11 mouse cellular contexts compared by ENCODE assay signal in the genomic region with DNA sequence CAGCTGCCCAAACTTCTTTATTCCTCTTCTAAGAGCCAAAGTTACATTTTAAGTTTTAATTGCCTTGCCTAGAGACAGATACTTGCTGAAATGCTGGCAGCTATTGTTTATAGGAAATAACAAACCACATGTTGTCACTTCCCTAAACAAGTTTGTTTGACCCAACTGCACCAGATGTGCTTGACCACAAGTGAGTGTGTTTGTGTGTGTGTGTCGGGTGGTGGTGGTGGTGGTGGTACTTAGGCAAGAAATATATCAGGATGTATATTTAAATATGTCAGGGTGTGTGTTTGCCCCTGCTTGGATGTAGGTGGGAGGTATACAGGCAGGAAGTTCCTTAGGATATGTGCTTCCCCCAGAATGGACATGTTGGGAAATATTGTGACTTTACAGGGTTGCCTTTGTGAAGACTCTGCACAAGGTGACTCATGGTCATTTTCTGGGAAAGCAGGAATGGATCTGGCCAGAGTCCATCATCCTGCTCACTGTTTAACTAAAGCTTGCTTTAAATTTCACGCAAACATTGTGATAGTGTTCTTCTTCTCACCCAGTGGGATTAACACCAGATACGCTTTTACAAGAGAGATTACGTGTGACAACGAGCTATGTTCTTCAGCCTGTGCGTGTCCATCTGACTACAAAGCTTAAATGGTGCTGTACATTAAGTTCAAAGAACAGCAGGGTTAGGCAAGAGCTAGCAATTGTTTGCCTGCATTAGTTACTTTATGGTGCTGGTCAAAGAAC. TPM values are rescaled to one million over a fixed set of nuclear protein-coding genes. Genes with fewer than 3 reads are reported as not detected.
A peak's percentile ranks its signal among the peaks of the same experiment; 100 is the strongest.
DNase-seq lines count a peak whose midpoint lies in the region; ATAC-seq and TF ChIP-seq lines count a peak whose summit lies in the region.
"Had no signal": no experiment of that assay in that cellular context is flagged by ENCODE, and none has a peak within 500 bp of the region (broad histone marks: within the 10 kb centered on the region; RNA-seq: fewer than 3 reads in every experiment).

No protein-coding gene starts in this region.

- peak overlapping the region; percentile 52 for H3K4me2 ChIP-seq in kidney, postnatal 0 days (ENCODE audit: low read length)
- peak overlapping the region; percentile 58 for H3K4me2 ChIP-seq in forebrain, embryonic 16.5 days (ENCODE audit: low read length)
- no peak overlapping the region for H3K4me2 ChIP-seq in liver, embryonic 16.5 days (ENCODE audit: low read depth, low read length)

- H3K9ac ChIP-seq in kidney, postnatal 0 days (ENCODE audit: low read depth, low read length), result no peak overlapping the region
- H3K9ac ChIP-seq in forebrain, embryonic 16.5 days (replicated peaks; ENCODE audit: low read depth, low read length), result peak overlapping the region; percentile 46; the same call in 1 of the 2 replicates
- H3K9ac ChIP-seq in liver, embryonic 16.5 days (ENCODE audit: low read depth, low read length), result no peak overlapping the region

- 0 out of 2 replicates have a peak, but pooled peaks cover 5% of the 10 kb centered on the region for H3K4me1 ChIP-seq in kidney, postnatal 0 days (replicated peaks; ENCODE audit: insufficient read depth, low read length)
- peaks cover 28% of the 10 kb centered on the region for H3K4me1 ChIP-seq in forebrain, embryonic 16.5 days (replicated peaks; ENCODE audit: control insufficient read depth, insufficient read depth, low read length)
- H3K4me1 ChIP-seq in liver, embryonic 16.5 days (ENCODE audit: control insufficient read depth, low read depth, low read length), result no peaks in the 10 kb centered on the region
- H3K4me1 ChIP-seq: megakaryocyte, embryonic 14.5 days had no signal

- intact Hi-C loops in left cerebral cortex, postnatal 10 days (cut with DNase I), result loop anchor here (2.0 kb wide), 1 partner anchor 98 kb away; no protein-coding TSS in a partner anchor

- no peaks in the 10 kb centered on the region for H3K9me3 ChIP-seq in kidney, postnatal 0 days (replicated peaks; ENCODE audit: low read length)
- H3K9me3 ChIP-seq in forebrain, embryonic 16.5 days (ENCODE audit: control insufficient read depth, low read length), result no peaks in the 10 kb centered on the region
- no peaks in the 10 kb centered on the region for H3K9me3 ChIP-seq in liver, embryonic 16.5 days (replicated peaks; ENCODE audit: control insufficient read depth, low read length)
- H3K9me3 ChIP-seq: heart, embryonic 15.5 days; megakaryocyte, embryonic 14.5 days had no signal

- H3K27me3 ChIP-seq in kidney, postnatal 0 days (ENCODE audit: insufficient read depth, low read length), result no peaks in the 10 kb centered on the region
- no peaks in the 10 kb centered on the region for H3K27me3 ChIP-seq in forebrain, embryonic 16.5 days (replicated peaks; ENCODE audit: control insufficient read depth, insufficient read depth, low read length)
- no peaks in the 10 kb centered on the region for H3K27me3 ChIP-seq in liver, embryonic 16.5 days (ENCODE audit: control insufficient read depth, insufficient read depth, low read depth, low read length)
- H3K27me3 ChIP-seq: heart, embryonic 15.5 days; megakaryocyte, embryonic 14.5 days had no signal

- H3K36me3 ChIP-seq in kidney, postnatal 0 days (ENCODE audit: insufficient read depth, low read length), result no peaks in the 10 kb centered on the region
- H3K36me3 ChIP-seq in forebrain, embryonic 16.5 days (ENCODE audit: control insufficient read depth, insufficient read depth), result no peaks in the 10 kb centered on the region
- H3K36me3 ChIP-seq in liver, embryonic 16.5 days (ENCODE audit: control insufficient read depth, insufficient read depth), result no peaks in the 10 kb centered on the region
- H3K36me3 ChIP-seq: heart, embryonic 15.5 days had no signal

- H3K27ac ChIP-seq in kidney, postnatal 0 days, result no peak overlapping the region
- peak overlapping the region; percentile 82; the same call in 1 of the 2 replicates for H3K27ac ChIP-seq in forebrain, embryonic 16.5 days (ENCODE audit: low read length)
- 0 out of 2 replicates have a peak overlapping the region, but pooled peaks have one; percentile 2 for H3K27ac ChIP-seq in liver, embryonic 16.5 days (ENCODE audit: low read length)
- H3K27ac ChIP-seq: heart, embryonic 15.5 days had no signal

- WGBS in kidney, postnatal 0 days, result 60% methylated on average over 6 of the region's 6 CpGs
- WGBS in forebrain, embryonic 16.5 days, result 44% methylated on average over 6 of the region's 6 CpGs
- 50% methylated on average over 6 of the region's 6 CpGs for WGBS in liver, embryonic 16.5 days (ENCODE audit: insufficient replicate concordance)

- TF ChIP-seq CTCF in kidney, postnatal 0 days (IDR thresholded peaks at IDR 0.05; ENCODE audit: low read depth), result no peak

- ATAC-seq in kidney, postnatal 0 days (replicated peaks; ENCODE audit: low FRiP score, low read depth), result peak; percentile 40; the same call in 1 of the 2 replicates
- peak; percentile 65 for ATAC-seq in common myeloid progenitor, adult 5-6 weeks (replicated peaks; ENCODE audit: low read depth, poor library complexity, severe bottlenecking)
- no peak; the same call in 1 of the 2 replicates for ATAC-seq in forebrain, embryonic 16.5 days
- peak; percentile 52 for ATAC-seq in liver, embryonic 16.5 days (ENCODE audit: low read depth)

- no peak overlapping the region for H3K4me3 ChIP-seq in kidney, postnatal 0 days (replicated peaks; ENCODE audit: low read depth, low read length)
- no peak overlapping the region for H3K4me3 ChIP-seq in forebrain, embryonic 16.5 days (replicated peaks; ENCODE audit: low read length)
- no peak overlapping the region for H3K4me3 ChIP-seq in liver, embryonic 16.5 days (ENCODE audit: low read depth, low read length)
- H3K4me3 ChIP-seq: megakaryocyte, embryonic 14.5 days had no signal

- DNase-seq in kidney, postnatal 0 days (ENCODE audit: low spot score), result no peak
- DNase-seq in kidney, adult 18-20 months, result no peak
- DNase-seq in ovary, postnatal 14 days (ENCODE audit: low spot score), result no peak
- no peak for DNase-seq in kidney, postnatal 4 days
- DNase-seq in left cerebral cortex, postnatal 10 days (ENCODE audit: extremely low spot score in 1 of 2, low spot score in 2 of 2), result no peak

RNA-seq across cellular contexts. Expression of a gene that starts 32.2 kb away (rescaled TPM):
- polyA plus RNA-seq in kidney, postnatal 0 days (2015; fragmentation: Nextera tagmentation; extraction: Ambion mirVana), result 254 and 281 TPM in 2 replicates
- total RNA-seq in common myeloid progenitor, adult 5-6 weeks (2017), result 89.4 and 98.8 TPM in 2 replicates
- 33.0 and 38.8 TPM in 2 replicates for polyA plus RNA-seq in forebrain, embryonic 16.5 days (2015; fragmentation: Nextera tagmentation; extraction: Ambion mirVana)
- polyA plus RNA-seq in liver, embryonic 16.5 days (2015; fragmentation: Nextera tagmentation; extraction: Ambion mirVana), result 175 and 181 TPM in 2 replicates
- 10 to 100 TPM; 28.5 to 29.4 TPM for total RNA-seq in left cerebral cortex, postnatal 10 days (2021)

RNA-seq across cellular contexts. Expression of a gene that starts 49.9 kb away (rescaled TPM):
- 0.93 and 1.0 TPM in 2 replicates for polyA plus RNA-seq in kidney, postnatal 0 days (2015; fragmentation: Nextera tagmentation; extraction: Ambion mirVana)
- not detected in 2 replicates for total RNA-seq in common myeloid progenitor, adult 5-6 weeks (2017)
- 0.38 and 2.5 TPM in 2 replicates for polyA plus RNA-seq in forebrain, embryonic 16.5 days (2015; fragmentation: Nextera tagmentation; extraction: Ambion mirVana)
- 37.0 and 86.2 TPM in 2 replicates for polyA plus RNA-seq in liver, embryonic 16.5 days (2015; fragmentation: Nextera tagmentation; extraction: Ambion mirVana)
- total RNA-seq in left cerebral cortex, postnatal 10 days (2021), result under 1 TPM in 1 of 2 experiments, not detected in 1; 0.88 TPM
- total RNA-seq: MEL had no signal

Comparison
In these comparisons a context has a peak if more than half of its experiments do, and no peak if none do; other contexts are left out.
1. RNA of a gene that starts 49.9 kb away (polyA plus RNA-seq): 37.0 to 86.2 TPM in liver, embryonic 16.5 days; 0.93 to 1.0 TPM in kidney, postnatal 0 days and 0.38 to 2.5 TPM in forebrain, embryonic 16.5 days; every median in the first group is over 10 times any median in the second.